Mouse (Mus musculus) B cell, adult (primary cell): Measurements from ENCODE around the gene Pikfyve. TPM values are rescaled to one million over a fixed set of nuclear protein-coding genes. Genes with fewer than 3 reads are reported as not detected.

ENCODE experiments used
- total RNA-seq: library from RNA; stranded (reverse); gene quantifications from 4 replicates; pipeline ENCODE4 v1.2.4, GENCODE M21; 2023; ENCODE audit not compliant: inconsistent age

Gene Pikfyve
- 52.7 to 64.8 TPM (median 60.1 TPM) in 4 replicates for total RNA-seq

GRCm38 (mm10) chr1:65186287-65187073, at the start of gene Pikfyve, which contains the start of gene Idh1:
TSS of gene Pikfyve (plus strand) at chr1:65186683.
TSS of gene Idh1 (minus strand) at chr1:65186500.

GRCm38 (mm10) chr1:65281756-65282155, 95.3 kb downstream of the Pikfyve start, which contains the start of gene Pth2r:
TSS of gene Pth2r (plus strand) at chr1:65282056.

Other genes starting within 250 kb of the Pikfyve start
- gene Plekhm3, start 229.9 kb upstream of the Pikfyve start, total RNA-seq: 94.1 to 99.0 TPM (median 96.4 TPM) in 4 replicates
- not detected in 4 replicates for gene Akr1cl, start 153.9 kb upstream of the Pikfyve start, total RNA-seq
- gene Cryge, start 135.5 kb upstream of the Pikfyve start, total RNA-seq: not detected in 4 replicates
- gene Crygd, start 123.2 kb upstream of the Pikfyve start, total RNA-seq: not detected in 4 replicates
- gene Crygc, start 113.0 kb upstream of the Pikfyve start, total RNA-seq: not detected in 4 replicates
- not detected in 4 replicates for gene Crygb, start 104.4 kb upstream of the Pikfyve start, total RNA-seq
- gene Cryga, start 83.3 kb upstream of the Pikfyve start, total RNA-seq: not detected in 4 replicates
- not detected in 4 replicates for gene Gm28845, start 67.1 kb upstream of the Pikfyve start, total RNA-seq
- gene D630023F18Rik, start 63.5 kb upstream of the Pikfyve start, total RNA-seq: not detected in 4 replicates
- 4.7 to 7.3 TPM (median 5.7 TPM) in 4 replicates for gene Idh1, start 183 bp upstream of the Pikfyve start, total RNA-seq
- not detected in 4 replicates for gene Pth2r, start 95.4 kb downstream of the Pikfyve start, total RNA-seq